Mouse (Mus musculus) cerebellum, adult (tissue): ENCODE results near the gene Wdr34.

Source experiments
- ATAC-seq: cut with Nextera tagmentation; 2 replicates; pipeline ENCODE4 v1.9.2; 2017; ENCODE audit warnings: mild to moderate bottlenecking, moderate library complexity, mixed read lengths; ENCODE audit not compliant: insufficient number of reproducible peaks, low FRiP score, low TSS enrichment

Wdr34 gene

GRCm38 (mm10) chr2:30038370-30038769 is 10.3 kb downstream of the Wdr34 start:
- ATAC-seq, result no peak

- ATAC-seq, result no peak
These were observed 10.9 kb downstream of the Wdr34 start for GRCm38 (mm10) chr2:30037762-30038161.

GRCm38 (mm10) chr2:30032957-30033356 is 15.7 kb downstream of the Wdr34 start:
- ATAC-seq, result no peak

- no peak for ATAC-seq
These were observed 16.3 kb downstream of the Wdr34 start for GRCm38 (mm10) chr2:30032244-30032846.

- ATAC-seq, result no peak
These were observed 21.7 kb downstream of the Wdr34 start for GRCm38 (mm10) chr2:30026997-30027396.

GRCm38 (mm10) chr2:30025454-30025853 is 23.2 kb downstream of the Wdr34 start:
- ATAC-seq, result no peak

GRCm38 (mm10) chr2:30014326-30014966 is 34.2 kb downstream of the Wdr34 start:
- no peak for ATAC-seq

GRCm38 (mm10) chr2:30010840-30011281 is 37.8 kb downstream of the Wdr34 start:
- ATAC-seq, result no peak; the same call in 1 of the 2 replicates

GRCm38 (mm10) chr2:30009101-30009500 is 39.6 kb downstream of the Wdr34 start:
- ATAC-seq, result no peak

GRCm38 (mm10) chr2:29991962-29992361 is 56.7 kb downstream of the Wdr34 start:
- no peak for ATAC-seq
